Mouse (Mus musculus) yolk sac, embryonic 10.5 days (tissue): ENCODE measurements around the gene Fbxl19.
"Not testable (repeated sequence)": the region's sequence is repeated elsewhere in the genome, so short reads cannot be mapped to it uniquely, and the experiment has no call there.

Experiments
- DNase-seq: peaks from one replicate; pipeline ENCODE4 v3.0.0-alpha.2; 2017; ENCODE audit warnings: low spot score

Fbxl19 gene

DNA sequence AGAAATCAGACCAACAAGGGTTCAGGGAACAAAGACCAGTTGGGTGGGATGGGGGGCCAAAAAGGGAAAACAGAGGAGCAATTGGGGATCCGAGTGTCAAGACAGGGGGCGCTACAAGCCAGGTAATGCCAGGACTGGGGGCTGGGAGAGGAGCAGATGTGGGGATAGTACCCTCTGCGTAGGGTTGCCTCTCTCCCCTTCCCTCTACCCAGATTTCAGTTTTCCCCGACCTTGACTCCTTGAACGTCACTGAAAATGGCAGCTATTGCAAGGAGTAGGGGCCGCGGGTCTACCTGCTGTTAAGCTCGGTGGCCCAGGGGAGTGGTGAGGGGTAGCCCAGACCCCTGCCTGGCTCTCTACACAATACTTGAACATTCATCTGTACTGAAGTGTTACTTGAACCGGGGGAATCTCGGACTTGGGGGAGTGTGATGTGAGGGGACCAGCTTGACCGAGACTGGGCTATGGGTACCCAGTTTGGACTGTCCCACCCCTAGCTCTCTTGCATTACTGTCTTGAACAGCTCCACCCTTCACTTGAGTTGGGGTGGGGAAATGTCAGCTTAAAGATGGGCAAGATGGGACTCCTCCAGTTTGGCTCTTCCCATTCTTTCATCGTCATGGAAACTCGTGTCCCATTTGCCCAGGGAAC is 24.1 kb downstream of the Fbxl19 start:
- DNase-seq: no peak

DNA sequence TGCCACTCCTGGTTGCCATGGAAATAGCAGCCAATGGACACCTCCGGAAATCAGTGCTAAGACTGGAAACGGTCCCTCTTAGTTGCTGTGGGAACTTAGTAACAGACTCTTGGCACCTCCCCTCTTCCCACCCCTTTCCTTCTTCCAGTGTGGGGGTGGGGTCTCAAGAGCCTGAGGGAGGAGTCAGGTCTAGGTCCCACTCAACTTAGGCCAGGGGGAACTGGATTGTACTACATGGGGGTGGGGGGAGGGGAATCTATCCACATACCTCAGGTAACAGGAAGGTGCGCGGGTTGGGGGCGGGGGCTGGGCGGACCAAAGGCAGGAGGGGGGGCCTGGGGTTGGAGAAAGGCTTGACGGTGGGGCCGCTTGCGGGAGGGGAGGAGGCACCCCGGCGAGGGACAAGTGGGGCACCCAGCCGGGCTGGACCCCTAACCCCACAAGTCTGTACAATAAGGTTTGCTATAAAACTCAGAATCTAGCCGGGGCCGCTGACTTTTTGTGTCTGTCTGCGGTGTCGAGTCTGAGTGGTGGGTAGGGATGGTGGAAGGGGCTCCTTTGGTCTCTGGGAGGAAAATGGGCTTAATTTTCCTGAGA is 24.8 kb downstream of the Fbxl19 start:
- peak; percentile 95 for DNase-seq

DNA sequence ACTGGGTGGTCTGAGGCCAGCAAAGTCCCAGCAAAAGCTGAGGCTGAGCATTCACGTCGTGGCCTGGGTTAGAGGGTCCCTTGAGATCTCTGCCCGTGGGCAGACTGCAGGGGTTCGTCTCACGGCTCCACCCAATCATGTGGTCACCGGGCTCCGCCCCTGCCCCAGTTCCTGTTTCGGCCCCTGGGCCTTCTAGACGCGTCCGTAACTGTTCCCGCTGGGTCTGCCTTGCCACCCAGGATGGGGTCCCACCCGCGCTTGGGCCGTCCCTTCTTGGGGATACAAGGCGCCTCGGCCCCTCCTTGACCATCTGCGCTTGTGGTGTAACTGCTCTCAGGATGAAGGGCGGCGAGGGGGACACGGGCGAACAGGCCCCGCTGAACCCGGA is 25.3 kb downstream of the Fbxl19 start, which contains the start of gene Orai3:
Orai3 (plus strand) TSS at position 165 of the 388 bp plus-strand sequence.
- peak; percentile 90 for DNase-seq

DNA sequence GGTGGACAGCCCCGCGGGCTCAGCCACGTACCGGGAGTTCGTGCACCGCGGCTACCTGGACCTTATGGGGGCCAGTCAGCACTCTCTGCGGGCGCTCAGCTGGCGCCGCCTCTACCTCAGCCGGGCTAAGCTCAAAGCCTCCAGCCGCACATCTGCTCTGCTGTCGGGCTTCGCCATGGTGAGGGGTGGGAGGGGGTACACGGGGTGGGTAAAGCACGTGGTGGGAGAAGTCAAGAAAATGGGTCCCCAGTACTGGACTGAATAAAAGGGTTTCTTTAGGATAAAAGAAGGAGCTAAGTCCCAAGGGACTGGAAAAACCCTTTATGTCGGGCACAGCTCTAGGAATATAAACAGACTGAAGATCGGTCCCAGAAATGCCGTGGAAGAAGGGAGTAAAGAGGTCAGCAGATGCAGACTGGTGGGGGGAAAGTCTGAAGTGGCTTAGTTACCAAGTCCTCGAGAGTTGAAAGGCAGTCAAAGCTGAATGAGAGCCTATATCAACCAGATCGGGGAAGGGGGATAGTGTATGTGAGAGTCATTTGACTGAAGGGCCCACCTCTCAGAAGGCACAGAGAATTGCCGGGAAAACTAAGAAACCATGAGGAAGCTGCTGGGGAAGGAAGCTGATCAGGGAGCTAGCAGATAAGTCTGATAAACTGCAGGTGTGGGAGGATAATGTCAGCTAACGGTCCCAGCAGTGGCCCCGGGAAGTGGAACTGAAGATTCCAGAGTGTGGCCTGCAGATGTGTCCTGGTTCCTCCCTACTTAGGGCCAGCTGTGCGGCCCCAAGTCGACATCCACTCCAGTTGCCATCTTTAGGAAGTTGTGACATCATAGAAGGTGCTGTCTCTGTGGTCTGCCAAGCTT is 25.9 kb downstream of the Fbxl19 start:
- no peak for DNase-seq

DNA sequence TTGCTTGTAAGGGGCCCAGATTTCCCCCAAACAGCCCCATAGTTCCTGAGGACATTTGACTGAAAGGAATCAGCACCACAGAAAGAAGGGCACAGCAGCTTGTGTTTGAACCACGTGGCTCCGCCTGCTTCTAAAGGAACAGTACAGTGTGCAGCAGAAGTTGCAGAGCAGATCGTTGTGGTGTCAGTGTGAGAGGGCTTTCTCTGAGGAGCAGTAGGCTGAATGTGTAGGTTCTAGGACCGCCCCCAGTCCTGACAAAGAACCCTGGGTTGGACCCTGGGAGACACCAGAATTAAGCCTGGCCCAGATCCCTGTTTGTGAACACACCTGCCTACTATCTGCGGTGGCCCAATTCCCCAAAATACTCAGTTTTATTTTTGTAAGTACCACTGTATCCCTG is 26.9 kb downstream of the Fbxl19 start:
- DNase-seq: no peak

DNA sequence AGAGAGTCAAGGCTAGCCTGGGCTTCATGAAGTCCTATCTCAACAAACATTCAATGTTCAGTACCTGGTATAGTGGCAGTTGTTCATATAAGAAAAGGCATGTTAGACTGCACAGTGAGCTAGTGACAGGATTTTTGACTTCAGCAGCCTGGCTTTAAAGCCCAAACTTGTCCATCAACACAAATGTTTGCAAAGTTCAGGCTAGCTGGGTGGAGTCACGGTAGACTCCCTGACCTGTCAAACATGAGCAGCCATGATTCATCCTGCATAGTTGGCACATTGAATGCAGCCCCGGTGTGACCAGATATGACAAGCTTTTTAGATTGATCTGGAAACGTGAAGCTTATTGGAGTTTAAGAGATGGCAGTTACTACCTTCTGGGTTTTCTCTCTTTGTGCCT is 27.7 kb downstream of the Fbxl19 start:
- DNase-seq: no peak

GRCm38 (mm10) chr7:127772557-127772956 is 28.2 kb downstream of the Fbxl19 start:
- DNase-seq: no peak

DNA sequence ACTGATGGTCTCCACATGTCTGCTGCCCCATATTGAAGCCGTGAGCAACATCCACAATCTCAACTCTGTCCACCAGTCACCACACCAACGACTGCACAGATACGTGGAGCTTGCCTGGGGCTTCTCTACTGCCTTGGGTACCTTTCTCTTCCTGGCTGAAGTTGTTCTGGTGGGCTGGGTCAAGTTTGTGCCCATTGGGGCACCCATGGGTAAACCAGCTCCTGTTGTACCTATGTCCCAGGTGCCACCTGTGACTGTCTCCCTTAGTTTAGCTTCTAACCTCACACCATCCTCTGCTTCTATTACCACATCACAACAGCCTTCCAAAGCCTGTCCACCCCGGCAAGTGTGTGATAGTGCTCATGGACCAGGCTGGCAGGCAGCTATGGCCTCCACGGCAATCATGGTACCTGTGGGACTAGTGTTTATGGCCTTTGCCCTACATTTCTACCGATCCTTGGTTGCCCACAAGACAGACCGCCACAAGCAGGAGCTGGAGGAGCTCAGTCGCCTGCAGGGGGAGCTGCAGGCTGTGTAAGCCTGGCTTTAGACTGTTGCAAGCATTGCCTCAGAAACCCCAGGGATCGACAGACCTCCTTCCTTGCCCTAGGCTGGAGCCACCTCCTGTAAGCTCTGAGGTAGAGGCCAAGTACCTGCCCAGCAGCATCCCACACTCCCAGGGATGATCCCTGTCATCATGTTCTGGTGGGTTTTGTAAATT is 29.5 kb downstream of the Fbxl19 start:
- DNase-seq: peak; percentile 49

DNA sequence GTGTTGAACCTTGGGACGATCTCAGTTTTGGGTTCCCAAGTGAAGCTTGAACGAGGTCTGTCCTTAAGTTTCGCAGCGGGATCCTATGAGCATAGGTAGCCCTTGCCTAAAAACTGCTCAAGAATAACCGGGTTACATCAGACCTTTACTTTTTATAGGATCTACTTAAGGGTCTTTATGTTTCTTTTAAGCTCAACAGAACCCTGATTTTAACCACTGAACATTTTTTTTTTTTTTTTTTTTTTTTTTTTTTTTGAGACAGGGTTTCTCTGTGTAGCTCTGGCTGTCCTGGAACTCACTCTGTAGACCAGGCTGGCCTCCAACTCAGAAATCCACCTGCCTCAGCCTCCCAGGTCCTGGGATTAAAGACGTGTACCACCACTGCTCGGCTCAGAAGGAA is 31.5 kb downstream of the Fbxl19 start:
- not testable (repeated sequence) for DNase-seq

GRCm38 (mm10) chr7:127776426-127776825 is 32.1 kb downstream of the Fbxl19 start, which contains the start of gene Setd1a:
Setd1a (plus strand) TSS chr7:127776670.
- DNase-seq: peak; percentile 84

DNA sequence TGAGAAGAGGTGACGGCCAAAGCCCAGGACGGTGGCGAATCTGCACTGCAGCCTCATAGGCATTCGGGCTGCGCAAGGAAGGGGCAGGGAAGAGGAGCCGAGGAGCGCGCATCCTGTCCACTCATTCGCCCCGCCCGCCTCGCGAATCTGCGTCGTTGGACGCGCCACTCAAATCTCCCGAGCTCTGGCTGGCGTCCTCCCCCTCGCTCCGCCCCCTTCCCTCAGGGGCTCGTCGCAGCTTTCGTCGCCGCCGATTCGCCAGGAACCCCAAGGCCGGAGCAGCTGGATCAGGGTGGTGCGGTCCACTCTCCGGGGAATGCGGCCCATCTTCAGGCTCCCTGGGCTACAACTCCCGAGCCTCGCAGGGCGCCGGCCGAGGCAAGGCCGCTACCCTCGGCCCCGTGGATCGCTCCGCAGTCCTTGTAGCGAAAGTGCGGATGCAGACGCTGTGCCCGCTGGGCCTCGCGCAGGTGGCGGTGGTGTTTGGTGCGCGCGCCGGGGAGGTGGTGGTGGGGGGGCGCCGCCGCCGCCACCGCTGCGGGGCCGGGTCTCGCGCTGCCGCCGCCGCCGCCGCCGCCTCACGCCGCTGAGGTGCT is 32.6 kb downstream of the Fbxl19 start:
- peak; percentile 97 for DNase-seq

- DNase-seq: peak; percentile 81
These were observed 33.3 kb downstream of the Fbxl19 start for GRCm38 (mm10) chr7:127777474-127778266.

GRCm38 (mm10) chr7:127778350-127778749 is 34.0 kb downstream of the Fbxl19 start:
- no peak for DNase-seq

DNA sequence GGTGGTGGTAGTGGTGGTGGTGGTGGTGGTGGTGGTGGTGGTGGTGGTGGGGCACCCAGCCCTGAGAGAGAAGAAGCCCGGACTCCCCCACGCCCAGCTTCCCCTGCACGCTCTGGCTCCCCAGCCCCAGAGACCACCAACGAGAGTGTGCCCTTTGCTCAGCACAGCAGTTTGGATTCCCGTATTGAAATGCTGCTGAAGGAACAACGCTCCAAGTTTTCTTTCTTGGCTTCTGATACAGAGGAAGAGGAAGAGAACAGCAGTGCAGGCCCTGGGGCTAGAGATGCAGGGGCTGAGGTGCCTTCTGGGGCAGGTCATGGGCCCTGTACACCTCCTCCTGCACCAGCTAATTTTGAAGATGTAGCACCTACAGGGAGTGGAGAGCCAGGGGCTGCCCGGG is 41.0 kb downstream of the Fbxl19 start, which contains the start of gene Gm49388:
Gm49388 (plus strand) TSS at position 301 of the 400 bp plus-strand sequence.
- DNase-seq: no peak

- DNase-seq: no peak
These were observed 52.9 kb downstream of the Fbxl19 start for GRCm38 (mm10) chr7:127797076-127797845.

- no peak for DNase-seq
These were observed 54.2 kb downstream of the Fbxl19 start for GRCm38 (mm10) chr7:127798591-127798990.

GRCm38 (mm10) chr7:127799211-127799610 is 54.9 kb downstream of the Fbxl19 start:
- DNase-seq: no peak

- no peak for DNase-seq
These were observed 55.4 kb downstream of the Fbxl19 start for GRCm38 (mm10) chr7:127799738-127800137.

GRCm38 (mm10) chr7:127800435-127801009 is 56.2 kb downstream of the Fbxl19 start, which contains the start of gene Hsd3b7:
Hsd3b7 (plus strand) TSS chr7:127800604.
- peak; percentile 91 for DNase-seq
